Mouse (Mus musculus) large intestine, adult 2 months (tissue): Measurements from ENCODE around the gene Wdr76. TPM values are rescaled to one million over a fixed set of nuclear protein-coding genes. Genes with fewer than 3 reads are reported as not detected.
"Not testable (repeated sequence)": the region's sequence is repeated elsewhere in the genome, so short reads cannot be mapped to it uniquely, and the experiment has no call there.

Experiments used
- DNase-seq: peaks from one replicate; pipeline ENCODE4 v3.0.0-alpha.2; 2012; ENCODE audit warnings: low read depth, low spot score
- WGBS: fragments of 180-500 bp; shearing (Covaris S2); methylation state at CpG from one replicate; pipeline ENCODE4 v1.1.7; 2018; 5-methylcytosine and 5-hydroxymethylcytosine counted together
- polyA plus RNA-seq: library from polyadenylated mRNA; depleted of rRNA; stranded (reverse); fragments of >200 nt; gene quantifications from 2 replicates; pipeline ENCODE4 v1.2.3, GENCODE M21; 2012

The Wdr76 gene
- polyA plus RNA-seq, 1 experiment: 3.7 TPM

DNA sequence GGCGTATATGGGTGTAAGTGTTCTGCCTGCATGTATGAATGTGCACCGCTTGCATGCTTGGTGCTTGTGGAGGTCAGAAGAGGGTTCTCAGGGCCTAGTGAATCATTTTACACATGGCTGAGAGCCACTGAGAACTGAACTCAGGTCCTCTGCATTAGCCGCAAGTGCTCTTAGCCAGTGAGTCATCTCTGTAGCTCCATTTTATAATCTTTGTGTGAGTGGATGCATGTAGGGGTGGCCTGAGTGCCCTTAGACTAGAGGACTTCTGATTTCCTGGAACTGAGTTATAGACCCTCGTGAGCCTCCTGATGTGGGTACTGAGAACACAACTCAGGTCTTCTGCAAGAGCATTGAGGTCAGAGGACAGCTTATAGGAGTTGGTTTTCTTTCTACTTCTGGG is 7.7 kb downstream of the Wdr76 start:
- 89% methylated on average over 4 of the region's 4 CpGs for WGBS
- no peak for DNase-seq

DNA sequence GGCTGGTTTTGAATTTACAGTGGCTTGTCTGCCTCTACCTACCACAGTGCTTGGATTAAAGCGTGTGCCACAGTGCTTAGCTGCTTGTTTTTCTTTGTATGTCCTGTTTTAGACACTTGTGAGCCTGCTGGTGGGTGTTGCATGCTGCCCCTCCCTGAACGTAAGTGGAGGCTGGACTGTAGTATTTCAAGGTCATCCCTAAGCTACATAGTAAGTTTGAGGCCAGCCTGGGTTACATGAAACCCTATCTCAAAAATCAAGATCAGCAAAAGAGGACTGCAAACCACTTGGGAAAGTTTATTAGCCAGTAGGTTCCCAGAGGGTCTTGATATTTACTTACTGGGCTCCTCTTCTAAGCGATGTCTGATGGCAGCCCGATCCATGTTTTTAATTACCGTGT is 11.6 kb downstream of the Wdr76 start:
- no peak for DNase-seq
- WGBS: 83% methylated on average over 5 of the region's 5 CpGs

- DNase-seq: not testable (repeated sequence)
- 88% methylated on average over 4 of the region's 4 CpGs for WGBS
Observed at GRCm38 (mm10) chr2:121518711-121519110, 12.2 kb downstream of the Wdr76 start.

GRCm38 (mm10) chr2:121522006-121522405 is 15.5 kb downstream of the Wdr76 start:
- WGBS: 48% methylated on average over 2 of the region's 2 CpGs
- no peak for DNase-seq

DNA sequence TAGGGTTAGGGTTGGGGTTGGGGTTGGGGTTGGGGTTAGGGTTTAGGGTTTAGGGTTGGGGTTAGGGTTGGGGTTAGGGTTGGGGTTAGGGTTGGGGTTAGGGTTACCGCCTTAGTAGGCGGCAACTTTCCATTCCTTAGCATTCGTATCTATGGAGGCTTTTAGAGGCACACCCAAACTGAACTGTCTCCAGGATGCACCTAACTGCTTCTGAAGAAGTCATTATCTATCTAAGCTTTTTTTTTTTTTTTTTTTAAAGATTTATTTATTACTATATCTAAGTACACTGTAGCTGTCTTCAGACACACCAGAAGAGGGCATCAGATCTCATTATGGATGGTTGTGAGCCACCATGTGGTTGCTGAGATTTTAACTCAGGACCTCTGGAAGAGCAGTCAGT is 16.3 kb downstream of the Wdr76 start:
- not testable (repeated sequence) for DNase-seq
- WGBS: 97% methylated on average over 3 of the region's 3 CpGs

DNA sequence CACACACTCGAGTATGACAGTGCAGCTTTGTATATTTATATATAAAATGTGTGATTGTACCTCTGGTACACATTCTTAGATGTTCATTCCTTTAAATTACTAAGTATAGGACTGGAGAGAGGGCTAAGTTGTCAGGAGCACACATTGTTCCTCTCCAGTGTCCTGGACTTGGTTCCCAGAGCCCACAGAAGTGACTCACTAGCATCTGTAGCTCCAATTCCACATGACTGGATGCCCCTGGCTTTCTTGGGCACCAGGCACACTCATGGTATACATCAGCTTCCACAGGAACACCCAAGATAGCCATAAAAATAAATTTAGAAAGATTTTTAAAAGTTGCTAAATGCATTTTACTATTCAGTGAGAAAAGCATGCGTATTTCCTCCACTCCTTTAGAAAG is 18.5 kb downstream of the Wdr76 start:
- WGBS: 86% methylated on average over 2 of the region's 2 CpGs
- no peak for DNase-seq

- no peak for DNase-seq
- 89% methylated on average over 3 of the region's 3 CpGs for WGBS
Observed at GRCm38 (mm10) chr2:121544829-121545228, 38.3 kb downstream of the Wdr76 start.

- WGBS: 91% methylated on average over 6 of the region's 6 CpGs
- DNase-seq: no peak
Observed at GRCm38 (mm10) chr2:121549630-121550029, 43.1 kb downstream of the Wdr76 start.

DNA sequence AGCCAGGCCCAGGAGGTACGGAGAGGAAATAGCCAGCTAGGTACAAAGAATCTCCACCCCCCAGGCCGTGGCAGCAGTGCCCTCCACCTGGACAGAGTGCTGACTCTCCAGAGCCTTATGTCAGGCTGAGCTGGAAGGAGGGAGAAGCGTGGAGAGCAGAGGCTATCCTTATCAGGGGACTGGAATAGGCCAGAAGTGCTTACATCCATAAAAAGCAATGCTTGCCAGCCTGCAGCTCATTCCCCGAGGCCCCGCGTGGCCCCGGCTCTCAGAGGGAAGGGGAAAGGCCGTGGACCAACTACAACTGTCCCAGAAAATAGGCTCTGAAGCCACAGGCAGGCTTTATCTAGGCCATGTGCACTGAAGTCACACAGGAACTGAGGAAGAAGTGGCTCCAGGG is 44.7 kb downstream of the Wdr76 start:
- DNase-seq: no peak
- WGBS: 52% methylated on average over 8 of the region's 8 CpGs

DNA sequence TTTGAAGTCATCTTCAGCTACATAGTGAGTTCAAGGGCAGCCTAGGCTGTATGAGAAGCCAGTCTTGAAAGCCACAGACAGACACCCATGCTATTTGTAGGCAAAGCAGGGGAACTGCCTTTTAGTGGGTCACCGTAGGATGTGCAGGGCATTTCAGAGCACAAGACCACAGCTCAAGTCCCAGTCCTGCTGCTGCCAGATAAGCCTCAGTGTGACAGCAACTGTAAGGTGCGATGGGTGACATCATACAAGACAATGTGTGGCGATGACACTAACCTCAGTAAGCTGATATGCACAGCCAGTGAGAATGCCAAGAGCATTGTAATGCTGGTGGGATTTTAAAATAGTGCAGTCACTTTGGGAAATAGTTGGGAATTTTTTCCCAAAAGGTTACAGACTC is 56.6 kb downstream of the Wdr76 start:
- 95% methylated on average over 3 of the region's 3 CpGs for WGBS

GRCm38 (mm10) chr2:121565911-121566310 is 59.4 kb downstream of the Wdr76 start:
- 75% methylated on average over 5 of the region's 5 CpGs for WGBS
- DNase-seq: no peak

More for the DNA sequence above, 56.6 kb downstream of the Wdr76 start:
- no peak for DNase-seq

- WGBS: 80% methylated on average over 3 of the region's 3 CpGs
- no peak for DNase-seq
Observed at GRCm38 (mm10) chr2:121570049-121570448, 63.5 kb downstream of the Wdr76 start.

GRCm38 (mm10) chr2:121570999-121571655 is 64.6 kb downstream of the Wdr76 start:
- no peak for DNase-seq
- 66% methylated on average over 8 of the region's 8 CpGs for WGBS

DNA sequence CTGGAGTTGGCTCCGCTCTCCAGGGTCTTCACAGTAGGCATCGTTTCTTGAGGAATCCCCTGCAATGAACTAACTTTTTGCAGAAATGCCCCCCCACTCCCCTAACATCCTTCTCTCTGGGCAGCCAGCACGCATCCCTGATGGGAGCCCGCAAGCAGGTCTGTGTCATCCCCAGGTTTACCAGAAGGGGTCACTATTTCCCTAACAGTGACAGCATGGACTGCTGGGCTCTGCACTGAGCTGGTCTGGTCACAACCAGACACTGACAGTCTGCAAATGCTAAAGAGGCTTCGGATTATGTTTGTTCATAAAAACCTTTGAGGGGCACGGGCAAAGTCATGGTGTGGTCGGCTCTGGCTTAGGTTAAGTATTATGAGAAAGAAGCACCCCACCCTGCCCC is 65.3 kb downstream of the Wdr76 start:
- WGBS: 15% methylated on average over 7 of the region's 7 CpGs

GRCm38 (mm10) chr2:121574066-121574630 is 67.6 kb downstream of the Wdr76 start:
- 49% methylated on average over 9 of the region's 9 CpGs for WGBS
- DNase-seq: no peak

More for the DNA sequence above, 65.3 kb downstream of the Wdr76 start:
- peak; percentile 46 for DNase-seq

DNA sequence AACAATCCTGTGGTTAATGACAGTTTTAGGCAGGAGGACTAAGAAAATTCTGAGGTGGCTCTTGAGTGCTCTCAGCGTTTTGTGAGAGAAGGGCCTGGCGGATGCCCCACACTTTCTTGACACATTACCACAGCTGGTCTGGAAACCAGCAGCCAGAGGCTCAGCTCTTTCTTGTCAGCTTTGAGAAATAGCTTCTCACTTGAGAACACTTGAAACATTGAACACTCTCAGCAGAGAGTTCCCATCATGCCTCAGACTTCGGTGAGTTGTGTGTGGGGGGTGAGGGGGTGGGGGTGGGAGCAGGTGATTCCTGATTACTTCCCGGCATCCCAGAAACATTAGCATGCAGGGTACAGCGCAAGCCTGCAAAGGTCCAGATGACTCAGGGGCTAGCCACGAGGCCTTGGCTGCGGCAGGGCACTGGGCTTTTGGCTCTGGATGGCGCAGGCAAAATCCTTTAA is 69.2 kb downstream of the Wdr76 start:
- WGBS: 75% methylated on average over 8 of the region's 8 CpGs
- no peak for DNase-seq

DNA sequence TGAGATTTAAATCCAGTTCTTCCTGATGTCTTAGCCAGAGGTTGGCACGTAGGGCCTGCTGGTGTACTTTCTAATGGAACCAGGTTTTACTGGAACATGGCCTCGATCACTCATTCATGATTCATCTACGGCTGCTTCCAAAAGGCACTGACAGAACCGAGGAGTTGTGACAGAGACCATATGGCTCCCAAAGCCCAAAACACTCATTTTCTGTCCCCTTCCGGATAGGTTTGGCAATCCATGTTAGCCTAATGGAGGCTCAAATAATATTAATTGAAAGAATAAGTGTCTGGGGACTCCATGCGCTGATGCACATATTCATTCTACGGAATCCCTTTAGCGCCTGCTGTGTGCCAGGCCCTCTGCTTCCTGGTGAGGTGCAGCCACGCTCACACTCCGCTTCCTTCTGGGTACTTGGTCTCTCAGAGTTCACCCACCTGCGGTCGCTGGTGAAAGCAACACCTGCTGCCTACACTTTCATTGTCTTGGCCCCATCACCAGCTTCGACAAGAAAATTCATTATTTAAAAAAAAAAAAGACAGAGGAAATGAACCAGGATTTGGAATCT is 76.4 kb downstream of the Wdr76 start:
- WGBS: 82% methylated on average over 13 of the region's 13 CpGs

GRCm38 (mm10) chr2:121583468-121584116 is 77.1 kb downstream of the Wdr76 start:
- no peak for DNase-seq
- 46% methylated on average over 13 of the region's 13 CpGs for WGBS

More for the DNA sequence above, 76.4 kb downstream of the Wdr76 start:
- no peak for DNase-seq

DNA sequence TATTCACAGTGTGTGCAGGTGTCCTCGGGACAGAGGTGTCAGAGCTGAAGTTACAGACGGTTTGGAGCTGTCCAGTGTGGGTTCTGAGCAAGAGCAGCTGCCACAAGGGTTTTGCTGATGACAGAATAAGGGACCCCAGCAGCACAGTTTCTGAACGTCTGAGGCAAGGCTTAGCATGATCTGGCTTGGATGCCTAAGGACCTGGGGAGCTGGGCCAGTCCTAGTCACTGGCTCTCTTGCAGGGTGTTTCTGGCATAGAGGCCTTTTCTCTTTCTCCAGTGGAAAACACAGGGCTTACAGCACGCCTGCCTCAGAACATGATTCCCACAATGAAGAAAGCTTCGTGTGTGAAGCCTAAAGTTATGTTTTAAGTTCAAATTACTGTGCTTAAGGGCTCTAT is 78.2 kb downstream of the Wdr76 start:
- 65% methylated on average over 5 of the region's 5 CpGs for WGBS

GRCm38 (mm10) chr2:121587523-121588308 is 81.2 kb downstream of the Wdr76 start:
- DNase-seq: no peak

More for the DNA sequence above, 78.2 kb downstream of the Wdr76 start:
- DNase-seq: no peak

More at GRCm38 (mm10) chr2:121587523-121588308, 81.2 kb downstream of the Wdr76 start:
- WGBS: 55% methylated on average over 12 of the region's 12 CpGs
